Mouse (Mus musculus) G1E (cell line): ENCODE results near the gene Sorcs2. TPM values are rescaled to one million over a fixed set of nuclear protein-coding genes. Genes with fewer than 3 reads are reported as not detected.

Experiments
- ATAC-seq: 2 replicates; pipeline ENCODE4 v1.8.0; 2016; ENCODE audit warnings: mild to moderate bottlenecking; ENCODE audit not compliant: insufficient number of reproducible peaks, poor library complexity, low FRiP score, severe bottlenecking; ENCODE audit errors: extremely low read depth
- DNase-seq: peaks from one replicate; pipeline ENCODE4 v3.0.0; 2012; ENCODE audit warnings: low spot score
- H3K27me3 ChIP-seq: 2 replicates; pipeline ENCODE4 v1.6.1; 2012; ENCODE audit warnings: mild to moderate bottlenecking, low read length, inconsistent platforms; ENCODE audit not compliant: insufficient read depth
- H3K36me3 ChIP-seq: replicated peaks from 2 replicates; pipeline ENCODE3; 2012; ENCODE audit warnings: mild to moderate bottlenecking, inconsistent platforms
- H3K4me1 ChIP-seq: 2 replicates; pipeline ENCODE4 v1.6.1; 2012; ENCODE audit warnings: low read depth, low read length, inconsistent platforms, mixed read lengths; ENCODE audit not compliant: insufficient read depth
- H3K4me3 ChIP-seq: 2 replicates; pipeline ENCODE4 v1.5.1; 2012; ENCODE audit warnings: low read depth, mild to moderate bottlenecking, inconsistent platforms, low read length, moderate library complexity, mixed read lengths
- H3K9me3 ChIP-seq: replicated peaks from 2 replicates; pipeline ENCODE4 v1.6.1; 2012; ENCODE audit warnings: inconsistent platforms
- CTCF ChIP-seq: IDR thresholded peaks from 2 replicates; pipeline ENCODE4 v1.5.1; 2012; ENCODE audit warnings: low read depth, low read length, inconsistent platforms, mixed read lengths
- GATA1 ChIP-seq: IDR thresholded peaks from 2 replicates; pipeline ENCODE4 v1.6.1; 2012; ENCODE audit warnings: borderline replicate concordance, low read length, inconsistent platforms, mixed read lengths
- GATA2 ChIP-seq: IDR thresholded peaks from 2 replicates; pipeline ENCODE4 v1.6.1; 2012; ENCODE audit warnings: low read depth, low read length, inconsistent platforms, borderline replicate concordance
- POLR2AphosphoS5 ChIP-seq: IDR thresholded peaks from 2 replicates; pipeline ENCODE4 v1.6.1; 2012; ENCODE audit warnings: low read depth, low read length, inconsistent platforms; ENCODE audit not compliant: insufficient replicate concordance
- TAL1 ChIP-seq: conservative IDR thresholded peaks from 2 replicates; pipeline ENCODE4 v1.6.1; 2012; ENCODE audit warnings: low read depth, low read length, inconsistent platforms, mixed read lengths
- polyA plus RNA-seq: library from polyadenylated mRNA; stranded (reverse); fragments of >175 nt; gene quantifications from 2 replicates; pipeline ENCODE4 v1.2.3, GENCODE M21; 2012
- total RNA-seq, 2 experiments: library from RNA; stranded (forward) in 1 of 2; stranded (reverse) in 1 of 2; fragments of 200-1000 nt in 1 of 2; fragments of >200 nt in 1 of 2; fragmentation: Nextera tagmentation in 1 of 2; gene quantifications; 2 replicates each; pipeline ENCODE4 v1.2.3; 2014 to 2017

Sorcs2 gene
- total and polyA plus RNA-seq, 3 experiments: 0.04 to 0.22 TPM; not detected in 1

DNA sequence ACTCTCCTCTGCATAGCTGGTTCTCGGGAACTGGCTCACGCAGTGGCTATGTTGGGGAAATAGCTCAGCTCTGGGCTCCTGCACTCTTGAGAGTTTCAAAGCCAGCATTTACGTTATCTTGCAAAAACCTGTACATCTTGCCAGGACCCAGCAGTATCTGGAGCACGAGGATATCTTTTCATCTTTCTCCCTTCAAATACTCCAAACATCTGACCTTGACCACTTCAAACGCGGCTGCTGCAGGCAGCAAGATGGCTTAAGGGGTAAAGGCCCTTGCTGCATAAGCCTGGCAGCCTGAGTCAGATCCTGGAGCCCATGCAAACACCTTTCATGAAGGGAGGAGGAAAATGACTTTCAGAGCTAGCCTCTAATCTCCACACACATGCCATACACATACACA is 258.2 kb downstream of the Sorcs2 start:
- no peaks in the 10 kb centered on the region for H3K9me3 ChIP-seq
- TF ChIP-seq TAL1: no peak
- no peak for TF ChIP-seq CTCF
- TF ChIP-seq GATA2: no peak
- no peak for TF ChIP-seq POLR2AphosphoS5
- no peak for TF ChIP-seq GATA1
- no peak overlapping the region for H3K4me3 ChIP-seq
- no peaks in the 10 kb centered on the region for H3K27me3 ChIP-seq
- H3K36me3 ChIP-seq: no peaks in the 10 kb centered on the region
- ATAC-seq (no peak), DNase-seq (no peak)
- no peaks in the 10 kb centered on the region for H3K4me1 ChIP-seq

DNA sequence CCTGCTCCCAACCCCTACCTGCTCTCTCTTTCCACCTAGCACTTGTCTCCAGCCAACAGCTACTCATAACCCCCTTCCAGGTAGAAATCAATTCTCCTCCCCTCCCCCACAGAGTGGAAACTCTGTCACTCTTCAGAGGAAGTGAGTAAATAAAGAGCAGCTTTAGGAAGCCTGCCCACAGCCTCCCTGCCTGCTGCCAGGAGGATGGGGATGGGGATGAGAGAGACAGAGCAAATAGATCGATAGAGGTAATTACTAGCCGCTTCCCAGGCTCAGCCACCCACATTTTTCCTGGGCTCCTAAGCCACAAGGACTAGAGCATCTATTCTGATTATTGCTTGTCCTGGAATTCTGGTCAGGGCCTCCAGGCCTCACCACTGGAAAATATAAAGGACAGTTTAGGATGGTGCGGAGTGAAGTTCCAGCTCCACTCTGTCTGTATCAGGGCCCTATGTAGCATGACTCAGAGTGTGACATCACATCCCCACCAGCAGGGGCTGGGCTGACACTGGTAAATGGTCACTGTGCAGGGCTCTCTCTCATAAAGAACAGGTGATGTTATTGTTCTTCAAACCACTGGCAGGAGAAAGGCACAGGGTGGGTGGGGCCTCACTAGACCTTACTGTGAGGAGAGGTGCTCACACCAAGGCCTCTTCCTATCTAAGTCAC is 261.9 kb downstream of the Sorcs2 start:
- Histone ChIP-seq H3K27me3 (peaks cover 2% of the 10 kb centered on the region; the same call in 1 of the 2 replicates), H3K4me3 (no peak overlapping the region), H3K4me1 (no peaks in the 10 kb centered on the region), H3K36me3 (no peaks in the 10 kb centered on the region), H3K9me3 (no peaks in the 10 kb centered on the region)
- ATAC-seq (no peak), DNase-seq (no peak)
- TF ChIP-seq TAL1: no peak
- TF ChIP-seq GATA2: no peak
- TF ChIP-seq POLR2AphosphoS5: no peak
- no peak for TF ChIP-seq CTCF
- TF ChIP-seq GATA1: no peak

- no peaks in the 10 kb centered on the region for H3K4me1 ChIP-seq
- TF ChIP-seq GATA1 (no peak), CTCF (no peak), TAL1 (no peak), GATA2 (no peak), POLR2AphosphoS5 (no peak)
- ATAC-seq: no peak
These were observed 263.6 kb downstream of the Sorcs2 start for GRCm38 (mm10) chr5:36134302-36134701.

GRCm38 (mm10) chr5:36133893-36134292 is 264.0 kb downstream of the Sorcs2 start:
- H3K4me1 ChIP-seq: no peaks in the 10 kb centered on the region
- H3K36me3 ChIP-seq: no peaks in the 10 kb centered on the region
- H3K9me3 ChIP-seq: no peaks in the 10 kb centered on the region
- H3K27me3 ChIP-seq: peaks cover 5% of the 10 kb centered on the region; the same call in 1 of the 2 replicates
- no peak for TF ChIP-seq POLR2AphosphoS5
- no peak for TF ChIP-seq GATA2
- TF ChIP-seq GATA1: no peak
- no peak for TF ChIP-seq TAL1
- ATAC-seq (no peak), DNase-seq (no peak)
- no peak overlapping the region for H3K4me3 ChIP-seq

More at GRCm38 (mm10) chr5:36134302-36134701, 263.6 kb downstream of the Sorcs2 start:
- H3K9me3 ChIP-seq: no peaks in the 10 kb centered on the region
- DNase-seq: no peak
- H3K36me3 ChIP-seq: no peaks in the 10 kb centered on the region
- no peak overlapping the region for H3K4me3 ChIP-seq
- H3K27me3 ChIP-seq: peaks cover 2% of the 10 kb centered on the region; the same call in 1 of the 2 replicates

GRCm38 (mm10) chr5:36130393-36131011 is 267.4 kb downstream of the Sorcs2 start:
- Histone ChIP-seq H3K9me3 (no peaks in the 10 kb centered on the region), H3K4me3 (no peak overlapping the region), H3K36me3 (no peaks in the 10 kb centered on the region), H3K4me1 (no peaks in the 10 kb centered on the region), H3K27me3 (peaks cover 5% of the 10 kb centered on the region; the same call in 1 of the 2 replicates)
- no peak for TF ChIP-seq GATA1
- ATAC-seq (no peak), DNase-seq (no peak)

DNA sequence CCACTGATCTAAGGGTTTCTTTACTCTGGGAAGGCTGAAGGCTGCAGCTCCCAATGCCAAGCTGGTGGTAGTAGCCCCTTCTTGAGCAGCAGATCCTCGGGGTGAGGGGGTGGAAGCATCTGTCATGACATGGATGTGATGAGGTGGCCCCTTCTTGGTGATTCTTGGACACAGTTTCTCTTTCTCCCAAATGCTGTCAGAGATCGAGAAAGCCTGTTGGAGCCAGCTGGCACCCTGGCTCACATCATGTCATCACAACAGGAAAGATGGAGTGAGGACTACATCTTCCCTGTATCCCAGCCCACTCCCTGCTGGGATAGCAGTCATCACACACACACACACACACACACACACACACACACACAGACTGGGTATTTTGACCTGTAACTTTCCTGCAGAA is 268.3 kb downstream of the Sorcs2 start:
- no peak for ATAC-seq
- Histone ChIP-seq H3K27me3 (peaks cover 5% of the 10 kb centered on the region; the same call in 1 of the 2 replicates), H3K9me3 (no peaks in the 10 kb centered on the region), H3K4me3 (no peak overlapping the region), H3K4me1 (no peaks in the 10 kb centered on the region), H3K36me3 (no peaks in the 10 kb centered on the region)
- DNase-seq: no peak
- TF ChIP-seq GATA2: no peak
- TF ChIP-seq TAL1: no peak
- no peak for TF ChIP-seq POLR2AphosphoS5
- TF ChIP-seq GATA1: no peak
- TF ChIP-seq CTCF: no peak
